Mouse (Mus musculus) natural killer cell, adult 2 months (primary cell): ENCODE measurements at regions not wholly inside any gene's neighbourhood (a gene's known extent, or its start where the extent isn't known, plus 50 kb on each side); places are given as distances from the start of the nearest gene placed in this dataset.

ENCODE experiments used
- DNase-seq, 2 experiments: peaks; one replicate each; pipeline ENCODE4 v3.0.0; 2022; ENCODE audit warnings: low spot score in 2 of 2

DNA sequence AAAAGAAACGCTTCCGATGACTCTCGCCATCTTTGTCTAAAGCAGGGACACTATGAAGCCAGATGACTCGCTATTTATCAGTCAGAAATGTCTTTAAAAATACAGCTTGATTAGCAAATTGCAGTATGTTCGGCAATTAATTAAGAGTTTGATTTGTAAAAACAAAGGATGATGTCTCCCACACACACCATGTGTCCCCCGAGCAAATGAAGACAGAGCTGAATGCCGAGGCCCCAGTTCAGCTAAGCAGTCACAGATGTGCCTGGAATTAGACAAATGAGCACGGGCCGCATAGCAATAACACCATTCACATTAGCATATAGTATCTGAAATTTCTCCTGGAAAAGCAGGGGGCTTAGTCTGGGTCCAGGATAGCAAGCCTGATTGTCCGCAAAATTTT, 98.3 kb upstream of the Sox5 start:
- DNase-seq: no peak

DNA sequence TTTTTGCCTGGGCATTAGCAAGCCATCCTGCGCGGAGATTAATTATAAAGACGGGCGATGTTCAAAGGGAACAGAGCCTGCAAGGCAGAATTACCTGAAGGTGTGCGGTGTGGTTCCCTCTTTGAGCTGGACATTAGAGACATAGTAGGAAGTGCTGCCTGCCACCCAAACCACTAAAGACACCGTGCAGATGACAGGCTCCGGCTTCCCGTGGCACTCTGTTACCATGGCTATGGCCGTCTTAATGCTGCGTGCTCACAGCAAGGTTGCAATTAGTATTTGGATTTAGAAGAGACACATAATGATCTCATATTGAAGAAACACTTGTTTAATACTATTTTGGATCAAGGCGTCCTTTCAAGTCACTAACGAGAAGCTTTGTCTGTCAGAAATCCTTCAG, 95.0 kb upstream of the Sox5 start:
- DNase-seq: no peak

DNA sequence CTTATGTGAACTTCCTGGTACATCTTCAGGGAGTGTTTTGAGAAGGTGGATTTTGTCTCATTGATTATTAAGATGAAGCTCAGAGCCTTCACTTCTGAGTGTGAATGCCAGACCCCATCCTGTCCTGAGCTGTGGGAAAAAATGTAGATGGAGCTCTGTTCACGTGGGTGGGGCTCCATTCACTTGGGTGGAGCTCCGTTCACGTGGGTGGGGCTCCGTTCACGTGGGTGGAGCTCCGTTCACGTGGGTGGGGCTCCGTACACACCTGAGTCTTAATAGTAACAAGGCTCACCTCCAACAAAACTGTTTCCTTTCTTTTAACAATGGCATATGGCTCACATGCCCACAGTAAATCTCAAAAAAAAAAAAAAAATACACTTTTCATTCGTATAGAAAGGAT, 94.1 kb upstream of the Sox5 start:
- DNase-seq: no peak

DNA sequence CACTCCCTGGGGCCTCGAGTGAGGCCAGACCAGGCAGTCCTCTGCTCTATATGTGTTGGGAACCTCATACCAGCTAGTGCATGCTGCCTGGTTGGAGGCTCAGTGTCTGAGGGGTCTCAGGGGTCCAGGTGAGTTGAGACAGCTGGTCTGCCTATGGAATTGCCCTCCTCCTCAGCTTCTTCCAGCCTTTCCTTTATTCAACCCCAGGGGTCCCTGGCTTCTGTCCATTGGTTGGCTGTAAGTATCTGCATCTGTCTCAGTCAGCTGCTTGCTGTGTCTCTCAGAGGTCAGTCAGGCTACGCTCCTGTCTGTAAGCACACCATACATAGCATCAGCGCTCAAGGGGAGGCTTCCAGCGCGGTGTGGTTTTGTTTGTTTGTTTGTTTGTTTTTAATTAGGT, 92.5 kb upstream of the Sox5 start:
- DNase-seq: no peak

DNA sequence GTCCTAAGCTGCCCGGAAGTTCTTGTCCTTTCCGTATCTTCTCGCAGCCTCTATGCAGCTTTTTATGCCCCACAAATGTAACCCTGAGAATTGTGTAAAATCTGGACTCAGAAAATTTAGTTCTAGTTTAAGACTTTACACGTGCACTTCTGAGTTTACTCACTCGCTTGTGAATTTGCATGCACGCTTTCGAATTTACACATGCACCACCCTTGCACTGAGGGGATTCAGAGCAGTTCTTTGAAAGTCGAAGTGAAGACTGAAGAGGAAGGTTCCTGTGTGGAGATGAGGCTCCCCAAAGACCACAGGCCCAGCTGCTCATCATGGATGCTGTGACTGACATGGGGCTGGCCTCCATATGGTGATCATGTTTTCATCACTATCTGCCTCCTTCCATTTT, 89.2 kb upstream of the Sox5 start:
- no peak for DNase-seq

DNA sequence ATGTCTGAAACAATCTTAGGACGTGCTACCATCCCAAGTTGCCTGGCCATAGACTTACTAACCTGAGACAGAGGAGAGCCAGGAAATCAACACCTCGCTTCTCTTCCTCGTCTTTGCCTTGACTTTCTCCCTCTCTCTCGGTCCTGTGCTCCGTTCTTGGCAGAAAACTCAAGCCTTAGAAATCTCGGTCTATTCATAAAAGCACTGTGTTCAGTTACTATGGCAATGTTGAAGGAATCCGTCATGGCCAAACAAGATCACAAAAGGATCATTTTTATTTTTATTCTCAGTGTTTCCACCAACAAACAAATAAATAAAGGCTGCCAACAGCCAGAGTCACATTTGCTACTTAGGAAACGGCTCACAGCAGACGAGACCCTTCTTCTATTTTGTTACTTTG, 85.6 kb upstream of the Sox5 start:
- DNase-seq: no peak

DNA sequence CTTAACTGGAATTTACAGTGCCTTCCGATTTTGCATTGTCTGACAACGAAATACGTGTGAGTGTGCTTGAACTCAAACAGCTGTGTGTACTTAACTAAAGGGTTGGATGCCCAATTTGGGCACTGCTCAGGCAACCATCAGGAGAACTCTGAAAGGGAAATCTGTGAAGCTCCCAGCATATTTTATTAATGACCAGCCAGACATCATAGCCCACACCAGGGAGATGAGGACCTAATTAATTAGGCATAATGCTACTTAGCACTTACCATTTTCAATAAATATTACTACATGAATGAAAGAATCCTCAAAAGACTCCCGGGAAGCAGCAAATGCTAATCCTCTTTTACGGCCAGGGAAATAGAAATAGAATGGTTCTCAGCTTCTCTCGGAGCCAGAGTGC, 82.2 kb upstream of the Sox5 start:
- no peak for DNase-seq

DNA sequence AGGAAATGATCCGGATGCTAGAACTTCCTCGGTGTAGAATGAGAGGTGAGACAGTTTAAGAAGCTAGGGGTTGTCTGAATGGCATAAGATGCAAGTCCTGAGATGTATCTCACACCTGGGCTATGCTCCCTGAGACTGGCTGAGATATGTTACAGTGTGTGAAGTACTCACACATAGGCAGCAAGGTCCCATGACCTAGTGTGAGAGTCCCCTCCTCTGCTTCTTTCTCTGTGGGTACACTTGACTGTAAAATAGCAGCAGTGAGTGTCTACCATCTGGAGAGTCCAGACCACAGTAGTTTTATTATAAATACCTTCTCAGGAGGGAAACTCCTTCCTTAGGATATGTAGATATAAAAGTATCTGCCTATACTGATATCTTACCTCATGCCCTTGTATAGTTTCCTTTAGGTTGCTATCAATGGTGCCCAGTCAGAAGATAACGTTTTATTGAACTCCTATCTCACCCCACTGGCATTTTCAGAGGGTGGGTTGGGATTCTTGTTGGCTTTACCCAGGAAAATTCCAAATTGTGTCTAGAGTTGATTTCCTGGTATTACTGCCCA, 81.7 kb upstream of the Sox5 start:
- DNase-seq: no peak

DNA sequence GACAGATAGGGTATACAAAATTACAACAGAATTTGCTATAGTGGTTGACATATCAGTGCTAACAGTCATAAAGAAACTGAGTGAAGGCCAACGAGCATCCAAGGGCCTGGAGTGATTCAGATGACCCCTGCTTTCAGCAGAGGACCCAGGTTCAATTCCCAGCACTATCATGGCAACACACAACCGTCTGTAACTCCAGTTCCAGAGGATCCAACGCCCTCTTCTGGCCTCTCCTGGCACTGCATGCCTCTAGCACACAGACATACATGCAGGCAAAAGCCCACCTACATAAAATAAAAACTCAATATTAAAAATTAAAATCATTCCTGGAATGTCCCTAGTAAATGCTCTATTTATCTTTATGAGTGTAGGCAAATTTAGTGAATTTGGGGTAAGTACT, 59.7 kb upstream of the Sox5 start:
- DNase-seq: no peak

DNA sequence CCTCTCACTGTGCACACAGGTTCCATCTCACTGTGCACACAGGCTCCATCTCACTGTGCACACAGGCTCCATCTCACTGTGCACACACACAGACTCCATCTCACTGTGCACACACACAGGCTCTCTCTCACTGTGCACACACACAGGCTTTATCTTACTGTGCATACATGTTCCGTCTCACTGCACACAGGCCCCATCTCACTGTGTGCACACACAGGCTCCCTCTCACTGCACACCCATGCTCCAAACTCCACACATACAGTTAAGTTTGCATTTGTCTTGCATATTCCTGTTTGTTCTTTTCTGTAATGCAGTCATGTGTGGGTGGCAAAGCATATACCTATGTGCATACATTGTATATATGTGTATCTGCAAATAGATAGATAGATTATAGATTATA, 57.6 kb upstream of the Sox5 start:
- DNase-seq: no peak

DNA sequence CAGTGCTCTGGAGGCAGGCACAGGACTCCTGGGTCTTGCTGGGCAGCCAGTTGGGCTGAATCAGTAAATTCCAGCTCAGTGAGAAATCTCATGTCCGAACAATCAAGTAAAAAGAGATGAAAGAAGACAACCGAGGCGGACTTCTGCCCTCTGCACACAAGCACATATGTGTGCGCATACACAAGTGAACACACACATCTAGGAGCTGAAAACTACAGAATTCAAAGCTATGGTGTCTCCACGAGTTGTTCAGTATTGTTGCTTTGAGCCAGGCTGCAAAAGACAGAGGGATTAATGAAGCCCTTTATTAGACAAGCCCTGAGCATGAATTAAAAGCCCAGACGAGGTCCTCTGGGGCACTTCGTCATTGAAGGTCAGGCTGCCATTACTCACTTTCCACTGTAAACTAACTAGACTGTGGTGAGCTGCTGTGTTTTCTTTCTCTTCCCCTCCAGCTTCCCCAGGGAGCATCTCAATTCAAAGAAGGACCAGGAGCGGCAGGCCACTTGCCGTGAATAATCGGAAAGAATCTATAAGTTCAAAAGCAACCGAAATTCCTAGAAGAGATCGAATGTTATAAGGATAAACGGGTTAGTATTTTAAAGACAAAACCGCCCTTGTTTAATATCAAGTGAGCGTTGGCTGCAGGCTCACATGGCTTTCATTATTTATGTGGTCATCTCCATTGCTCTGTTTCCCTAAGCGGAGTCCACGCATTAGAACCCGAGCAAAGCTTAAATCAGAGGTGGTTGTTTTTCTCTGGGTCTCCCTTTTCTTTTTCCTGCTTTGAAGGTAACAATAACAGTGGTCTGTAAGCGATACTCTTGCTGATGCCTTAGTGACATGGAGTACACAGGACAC, 52.8 kb upstream of the Sox5 start:
- DNase-seq: no peak
